Mouse (Mus musculus) urinary bladder, postnatal 36 days (tissue): Measurements from ENCODE around the gene Il27ra.
"Not testable (repeated sequence)": the region's sequence is repeated elsewhere in the genome, so short reads cannot be mapped to it uniquely, and the experiment has no call there.

ENCODE experiments used
- DNase-seq, 2 experiments: peaks; one replicate each; pipeline ENCODE4 v3.0.0; 2022; ENCODE audit warnings: low spot score in 2 of 2, mixed read lengths in 1 of 2

Gene Il27ra

GRCm38 (mm10) chr8:84021569-84021968 is 20.8 kb downstream of the Il27ra start:
- no peak for DNase-seq

- DNase-seq: no peak
Observed at GRCm38 (mm10) chr8:84021096-84021495, 21.3 kb downstream of the Il27ra start, which contains the start of gene Palm3. Gene Palm3 (plus strand): TSS chr8:84021471.

- DNase-seq: no peak
Observed at GRCm38 (mm10) chr8:84019738-84020137, 22.7 kb downstream of the Il27ra start.

DNA sequence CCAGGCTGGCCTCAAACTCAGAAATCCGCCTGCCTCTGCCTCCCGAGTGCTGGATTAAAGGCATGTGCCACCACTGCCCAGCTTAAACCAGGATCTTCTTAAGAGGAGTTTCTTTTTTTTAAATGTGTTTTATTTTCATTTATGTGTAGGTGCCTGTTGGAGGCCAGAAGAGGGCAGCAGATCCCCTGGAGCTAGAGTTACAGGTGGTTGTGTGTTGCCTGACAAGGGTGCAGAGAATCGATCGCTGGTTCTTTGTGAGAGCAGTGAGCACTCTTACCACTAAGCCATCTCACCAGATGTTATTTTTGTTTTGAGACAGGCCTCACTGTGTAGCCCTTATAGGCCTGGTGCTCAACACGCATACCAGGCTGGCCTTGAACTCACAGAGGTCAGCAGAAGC is 26.6 kb downstream of the Il27ra start:
- DNase-seq: no peak

DNA sequence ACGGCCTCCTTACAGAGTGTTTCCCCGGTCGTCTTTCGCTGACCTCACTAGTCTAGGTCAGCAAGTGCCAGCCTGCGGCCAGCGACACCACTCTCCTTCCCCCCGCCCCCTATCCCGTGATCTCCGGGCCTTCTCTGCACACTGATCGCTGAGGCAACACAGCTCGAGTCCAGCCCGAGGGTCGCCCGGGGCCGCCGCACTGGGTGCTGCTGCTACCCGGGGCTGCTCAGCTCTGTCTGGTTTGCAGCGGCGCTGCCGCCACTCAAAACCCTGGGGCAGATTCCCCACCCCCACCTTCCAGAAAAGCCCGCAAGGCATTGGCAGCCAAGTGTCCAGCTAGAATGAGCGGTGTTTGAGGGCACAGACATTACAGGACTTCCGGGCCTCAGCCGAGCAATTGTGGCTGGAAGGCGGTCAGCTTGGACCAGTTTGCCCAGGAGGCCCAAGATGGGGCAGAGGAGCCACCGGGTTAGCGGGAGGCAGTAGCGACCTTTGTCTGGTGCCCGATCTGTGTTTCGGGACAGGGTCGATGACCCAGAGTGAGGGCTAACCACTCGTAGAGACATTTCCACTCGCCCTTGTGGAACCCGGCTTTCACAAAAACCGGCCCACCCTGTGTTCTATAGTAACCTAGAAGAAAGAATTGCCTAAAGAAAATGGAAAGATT is 29.8 kb downstream of the Il27ra start:
- DNase-seq: no peak

DNA sequence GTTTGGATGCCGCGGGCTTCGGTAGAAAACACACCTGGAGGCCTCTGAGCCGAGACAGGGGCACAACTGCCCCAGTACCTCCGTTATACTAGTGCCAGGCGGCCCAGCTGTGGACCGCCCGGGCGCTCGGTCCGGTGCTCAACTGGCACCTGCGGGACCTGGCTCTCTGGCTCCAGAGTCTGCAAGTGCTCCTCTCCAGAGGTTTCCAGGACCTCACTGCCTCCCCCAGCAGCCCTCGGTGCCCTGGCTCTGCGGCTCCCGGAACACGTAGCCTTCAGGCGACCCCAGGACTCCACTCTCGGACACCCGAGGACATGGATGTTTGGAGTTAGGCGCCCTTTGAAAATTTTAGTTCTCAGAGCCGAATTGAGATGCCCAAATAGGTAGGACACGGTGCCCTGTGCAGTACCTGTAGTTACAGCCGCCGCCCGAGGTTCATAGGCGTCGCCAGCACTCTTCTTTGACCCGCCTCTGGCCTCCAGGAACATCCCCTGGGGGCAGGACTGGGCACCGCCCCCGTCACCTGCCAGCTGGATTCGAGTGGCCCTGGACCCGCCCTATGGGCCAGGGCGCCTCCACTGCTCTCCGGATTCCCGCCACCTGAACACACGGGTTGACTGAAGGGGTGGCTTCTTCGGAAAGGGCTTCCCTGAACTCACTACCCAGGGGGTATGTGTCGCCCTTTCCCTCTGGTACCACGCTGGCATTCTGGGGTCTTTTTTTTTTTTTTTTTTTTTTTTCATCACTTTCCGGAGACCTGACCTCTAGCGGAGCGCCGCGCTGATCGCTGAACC is 30.5 kb downstream of the Il27ra start, which contains the start of gene 2210011C24Rik:
2210011C24Rik (minus strand) TSS at position 467 of the 794 bp plus-strand sequence.
- DNase-seq: no peak

GRCm38 (mm10) chr8:84010625-84011611 is 31.5 kb downstream of the Il27ra start:
- DNase-seq: peak; percentile 67 to 78

- DNase-seq: peak; percentile 83 to 88
Observed at GRCm38 (mm10) chr8:84009876-84010275, 32.5 kb downstream of the Il27ra start.

- no peak for DNase-seq
Observed at GRCm38 (mm10) chr8:84008362-84008761, 34.0 kb downstream of the Il27ra start.

DNA sequence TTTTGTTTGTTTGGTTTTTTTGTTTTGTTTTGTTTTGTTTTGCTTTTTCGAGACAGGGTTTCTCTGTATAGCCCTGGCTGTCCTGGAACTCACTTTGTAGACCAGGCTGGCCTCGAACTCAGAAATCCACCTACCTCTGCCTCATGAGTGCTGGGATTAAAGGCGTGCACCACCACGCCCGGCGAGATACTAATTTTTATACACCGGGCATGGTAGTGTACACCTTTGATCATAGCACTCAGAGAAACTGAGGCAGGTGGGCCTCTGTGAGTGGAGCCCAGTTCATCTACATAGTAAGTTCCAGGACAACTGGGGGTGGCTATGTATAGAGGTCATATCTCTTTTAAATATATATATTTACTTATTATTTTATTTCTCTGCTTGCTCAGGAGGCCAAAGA is 36.9 kb downstream of the Il27ra start:
- DNase-seq: not testable (repeated sequence)

DNA sequence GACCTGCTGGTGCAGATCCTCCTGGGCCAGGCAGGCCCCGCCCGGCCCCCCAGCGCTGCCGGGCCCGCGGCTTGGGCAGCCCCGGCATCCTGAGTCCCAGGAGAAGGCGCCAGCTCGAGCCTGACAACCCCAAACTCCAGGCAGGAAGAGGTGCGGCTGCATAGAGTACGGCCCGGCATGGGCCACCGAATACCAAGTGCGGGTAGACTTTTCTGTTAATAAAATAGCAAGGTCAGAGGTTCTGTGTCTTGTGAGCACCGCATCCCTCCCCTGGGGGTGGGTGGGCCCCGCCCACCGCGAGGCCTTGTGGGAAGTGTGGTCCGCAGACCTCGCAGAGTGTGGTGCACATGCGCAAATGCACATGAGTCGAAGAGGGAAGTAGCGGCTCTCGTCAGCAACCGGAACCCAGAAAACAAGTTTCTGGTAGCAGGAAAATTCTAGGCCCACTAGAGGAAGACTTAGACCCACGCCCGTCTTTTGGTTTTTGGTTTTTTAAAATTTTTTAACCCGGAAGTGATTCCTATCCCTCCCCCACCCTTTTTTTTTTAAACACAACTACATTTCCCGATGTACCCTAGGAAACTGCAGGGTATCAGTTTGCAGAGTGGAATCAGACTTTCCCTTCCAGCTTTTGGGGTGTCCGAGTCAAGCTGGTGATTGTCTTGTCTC is 37.7 kb downstream of the Il27ra start:
- DNase-seq: peak; percentile 87 to 94

DNA sequence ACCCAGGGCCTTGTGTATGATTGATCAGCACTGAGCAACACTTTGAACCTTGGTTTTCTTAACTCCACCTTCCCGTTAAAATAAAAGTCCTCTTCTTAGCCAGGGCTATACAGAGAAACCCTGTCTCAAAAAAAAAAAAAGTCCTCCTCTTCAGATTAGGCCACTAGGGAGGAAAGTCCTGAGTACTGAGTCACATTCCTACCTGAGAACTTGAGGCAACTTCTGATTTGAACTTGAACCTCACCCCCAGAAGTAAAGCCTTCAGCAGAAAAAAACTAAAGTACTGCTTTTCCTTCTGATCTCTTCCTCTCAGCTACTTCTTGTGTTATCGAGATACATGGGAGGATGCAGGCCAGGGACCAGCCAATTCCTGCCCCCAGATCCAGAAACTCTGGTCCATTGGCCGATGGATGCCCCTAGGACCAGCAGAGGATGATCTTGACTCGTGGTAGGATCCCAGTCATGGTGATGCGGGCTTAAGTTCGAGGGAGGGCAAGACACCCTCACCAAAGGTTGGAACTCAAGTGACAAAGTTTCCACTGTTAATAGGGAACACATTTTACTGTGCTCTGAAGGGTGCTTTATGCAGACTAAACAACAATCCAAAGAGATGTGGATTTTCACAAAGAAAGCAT is 38.7 kb downstream of the Il27ra start:
- no peak for DNase-seq

DNA sequence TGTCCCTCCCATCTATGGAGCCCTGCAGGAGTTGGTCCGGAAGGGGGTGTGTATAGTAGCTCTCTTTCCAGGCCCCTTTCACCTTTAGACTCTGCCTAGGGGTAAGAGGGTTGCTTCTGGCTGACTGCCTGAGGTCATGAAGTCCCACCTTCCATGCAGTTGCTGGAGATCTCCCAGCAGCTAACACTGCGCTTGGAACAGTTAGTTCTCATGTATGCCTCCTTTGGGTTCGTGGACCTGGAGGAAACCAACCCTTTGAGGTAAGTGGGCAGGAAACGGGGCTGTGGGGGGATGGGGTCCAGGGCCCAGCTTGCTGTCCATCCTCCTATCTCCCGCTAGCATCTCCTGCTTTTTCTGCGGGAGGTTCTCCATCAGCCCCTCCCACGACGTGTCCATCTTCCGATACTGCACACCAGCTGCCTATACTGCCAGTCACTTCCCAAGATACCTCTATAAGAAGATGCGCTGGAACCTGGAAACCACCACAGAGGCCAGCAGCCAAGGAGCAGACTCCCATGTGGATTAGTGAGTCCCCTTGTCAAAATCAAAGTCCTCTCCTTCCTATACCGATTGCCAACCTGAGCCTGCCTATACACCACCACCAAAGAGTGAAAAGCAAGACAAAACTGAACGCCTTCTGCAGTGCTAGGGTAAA is 39.3 kb downstream of the Il27ra start:
- DNase-seq: no peak

DNA sequence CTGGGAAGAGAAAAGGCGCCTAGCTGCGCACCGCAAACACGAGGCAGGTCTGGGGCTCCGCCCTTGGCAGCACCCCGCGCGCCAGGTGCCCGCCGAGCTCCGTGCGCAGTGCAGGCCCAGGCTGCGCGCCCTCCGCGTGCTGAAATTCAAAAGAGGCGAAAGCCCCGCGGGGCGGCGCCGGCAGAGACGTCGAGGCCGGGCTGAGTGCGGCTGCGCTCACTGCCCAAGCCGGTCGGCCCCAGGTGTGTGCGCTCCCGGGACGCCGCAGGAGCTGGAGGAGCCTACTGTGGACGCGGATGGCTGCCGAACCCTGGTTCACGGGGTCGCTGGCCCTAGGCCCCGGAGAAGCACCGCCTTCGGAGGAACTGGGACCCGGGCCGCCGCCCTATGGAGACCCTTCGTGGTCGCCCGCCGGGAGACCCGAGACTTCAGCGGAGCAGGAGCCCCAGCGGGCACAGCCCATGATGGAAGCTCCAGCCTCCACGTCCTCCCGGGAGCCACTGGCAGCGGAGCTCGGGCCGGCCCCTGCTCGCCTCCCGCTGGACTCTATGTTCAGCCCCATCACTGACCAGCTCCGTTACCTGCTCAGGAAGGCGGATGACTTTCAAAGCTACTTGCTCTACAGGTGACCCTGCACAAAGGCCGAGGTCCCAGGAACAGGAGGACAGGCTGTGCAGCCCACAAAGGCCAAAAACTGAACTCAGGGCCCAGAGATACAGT is 40.9 kb downstream of the Il27ra start, which contains the start of gene 1700067K01Rik:
1700067K01Rik (plus strand) TSS at position 222 of the 720 bp plus-strand sequence.
- DNase-seq: no peak

DNA sequence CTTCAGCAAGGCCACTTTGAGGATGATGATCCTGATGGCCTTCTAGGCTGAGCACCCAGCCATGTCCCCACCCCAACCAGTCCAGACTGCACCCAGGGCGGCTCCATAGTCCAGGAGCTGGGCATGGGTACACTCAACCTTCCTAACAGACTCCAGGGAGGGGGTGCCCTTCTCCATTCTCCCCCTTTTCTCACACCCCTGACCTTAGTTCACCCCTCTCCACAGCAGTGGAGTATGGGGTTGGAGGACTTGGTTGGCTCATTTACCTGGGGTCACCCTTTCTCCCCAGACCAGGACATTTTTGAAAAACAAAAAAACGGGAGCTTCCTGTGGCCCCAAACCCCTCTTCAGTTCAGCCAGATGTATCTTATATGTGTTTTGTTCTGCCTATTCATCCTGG is 42.6 kb downstream of the Il27ra start:
- DNase-seq: no peak

DNA sequence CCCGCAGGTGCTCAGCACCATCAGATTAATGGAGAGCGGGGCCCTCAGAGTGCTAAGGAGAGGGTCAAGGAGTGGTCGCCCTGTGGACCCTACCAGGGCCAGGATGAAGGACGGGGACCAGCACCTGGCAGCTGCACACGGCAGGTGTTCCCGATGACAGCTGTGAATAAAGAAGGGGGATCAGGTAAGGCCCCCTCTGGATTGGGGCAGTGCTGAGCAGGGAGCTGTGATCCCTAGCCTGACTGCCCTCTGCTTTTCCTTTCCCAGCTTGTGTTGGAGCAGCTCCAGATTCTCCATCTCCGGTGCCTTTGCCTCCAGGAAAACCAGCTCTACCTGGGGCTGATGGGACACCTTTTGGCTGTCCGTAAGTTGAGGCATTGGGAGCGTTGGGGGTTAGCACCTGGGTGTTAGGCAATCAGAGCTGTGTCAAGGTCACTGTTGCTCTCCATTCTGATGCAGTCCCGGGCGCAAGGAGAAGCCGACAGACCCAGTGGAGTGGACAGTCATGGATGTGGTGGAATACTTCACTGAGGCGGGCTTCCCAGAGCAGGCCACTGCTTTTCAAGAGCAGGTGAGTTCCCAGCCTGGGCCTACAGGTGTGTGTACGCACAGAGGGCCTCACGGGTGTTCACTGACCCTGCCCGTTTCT is 43.2 kb downstream of the Il27ra start:
- no peak for DNase-seq

DNA sequence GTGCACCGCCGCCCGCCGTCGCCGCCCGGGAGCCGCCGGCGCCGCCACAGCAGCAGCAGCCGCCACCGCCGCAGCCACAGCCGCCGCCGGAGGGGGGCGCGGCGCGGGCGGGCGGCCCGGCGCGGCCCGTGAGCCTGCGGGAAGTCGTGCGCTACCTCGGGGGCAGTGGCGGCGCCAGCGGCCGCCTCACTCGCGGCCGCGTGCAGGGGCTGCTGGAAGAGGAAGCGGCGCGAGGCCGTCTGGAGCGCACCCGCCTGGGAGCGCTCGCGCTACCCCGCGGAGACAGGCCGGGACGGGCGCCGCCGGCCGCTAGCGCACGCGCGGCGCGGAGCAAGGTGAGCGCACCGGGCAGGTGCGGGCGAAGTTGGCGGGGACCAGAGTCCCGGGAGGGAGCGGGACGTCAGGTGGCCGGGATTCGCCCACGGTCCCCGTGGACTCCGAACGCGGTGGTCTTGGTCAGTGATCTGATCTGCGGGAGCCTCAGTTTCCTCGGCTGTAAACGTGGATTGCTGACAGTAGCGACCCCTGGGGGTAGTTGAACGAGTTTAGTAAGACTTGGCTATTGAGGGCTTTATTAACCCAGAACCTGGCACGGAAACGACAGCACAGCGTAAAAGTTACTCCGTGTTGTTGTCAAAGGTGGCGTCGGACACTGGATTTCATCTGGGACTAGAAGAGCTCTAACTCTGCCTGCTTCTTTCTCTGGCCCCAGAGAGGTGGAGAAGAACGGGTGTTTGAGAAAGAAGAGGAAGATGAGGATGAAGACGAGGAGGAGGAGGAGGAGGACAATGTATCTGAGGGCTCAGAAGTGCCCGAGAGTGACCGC is 43.9 kb downstream of the Il27ra start:
- no peak for DNase-seq

- no peak for DNase-seq
Observed at GRCm38 (mm10) chr8:83997511-83998141, 44.8 kb downstream of the Il27ra start, which contains the start of gene Samd1. Gene Samd1 (plus strand): TSS chr8:83997672.
